Mouse (Mus musculus) embryo, embryonic 10 days (tissue): ENCODE data around the gene Rpl28.

Experiments used
- DNase-seq: peaks from one replicate; pipeline ENCODE4 v3.0.0-alpha.2; 2015; ENCODE audit warnings: low spot score

The Rpl28 gene

DNA sequence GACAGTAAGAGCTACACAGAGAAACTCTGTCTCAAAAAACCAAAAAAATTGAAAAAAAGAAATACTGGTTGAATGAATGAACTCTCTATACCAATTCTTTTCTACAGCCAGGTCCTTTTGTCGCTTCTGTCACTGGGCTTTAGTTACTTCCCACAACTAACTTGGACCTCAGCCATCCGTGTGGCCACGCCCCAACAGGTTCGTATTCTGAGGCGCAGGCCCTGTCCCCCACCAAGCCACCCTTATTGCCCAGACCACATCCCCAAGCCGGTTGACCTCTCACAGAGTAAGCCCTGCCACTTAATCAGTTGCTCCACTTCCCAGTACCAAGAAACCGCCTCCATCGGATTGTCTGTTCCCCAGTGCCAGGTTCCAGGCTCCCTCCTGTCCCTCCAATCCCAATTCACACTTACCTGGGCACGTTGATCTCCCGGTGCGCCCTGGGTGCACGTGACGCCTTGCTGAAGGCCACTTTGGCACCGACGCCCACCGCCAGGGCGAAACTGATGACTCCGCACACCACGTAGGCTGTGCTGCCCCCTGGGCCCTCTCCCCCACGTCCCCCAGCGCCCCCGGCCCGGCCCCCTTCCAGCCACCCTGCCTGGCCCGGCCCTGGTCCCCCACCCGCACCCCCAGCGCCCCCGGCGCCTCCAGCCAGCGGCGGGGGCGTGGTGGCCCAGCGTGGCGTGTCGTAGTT, 43.1 kb downstream of the Rpl28 start:
- DNase-seq, result no peak

DNA sequence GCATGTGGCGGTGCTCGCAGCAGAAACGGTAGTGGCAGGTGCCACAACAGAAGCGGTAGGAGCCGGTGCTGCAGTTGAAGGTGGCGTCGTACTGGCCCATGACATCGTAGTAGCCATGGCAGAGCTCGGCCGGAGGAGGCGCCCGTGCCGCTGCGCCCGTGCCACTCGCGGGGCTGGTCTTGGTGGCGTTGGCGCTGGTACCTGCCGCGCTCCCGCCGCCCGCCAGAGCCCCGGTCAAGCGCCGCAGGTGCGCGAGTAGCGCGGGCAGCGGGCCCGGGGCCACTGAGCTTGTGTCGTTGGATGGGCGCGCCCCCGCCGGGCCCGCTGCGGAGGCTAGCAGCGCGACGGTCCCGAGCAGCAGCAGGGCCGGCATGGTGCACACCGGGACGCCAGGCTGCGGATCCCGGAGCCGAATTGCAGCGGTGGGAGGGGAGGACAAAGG, 43.7 kb downstream of the Rpl28 start:
- DNase-seq, result peak; percentile 80

DNA sequence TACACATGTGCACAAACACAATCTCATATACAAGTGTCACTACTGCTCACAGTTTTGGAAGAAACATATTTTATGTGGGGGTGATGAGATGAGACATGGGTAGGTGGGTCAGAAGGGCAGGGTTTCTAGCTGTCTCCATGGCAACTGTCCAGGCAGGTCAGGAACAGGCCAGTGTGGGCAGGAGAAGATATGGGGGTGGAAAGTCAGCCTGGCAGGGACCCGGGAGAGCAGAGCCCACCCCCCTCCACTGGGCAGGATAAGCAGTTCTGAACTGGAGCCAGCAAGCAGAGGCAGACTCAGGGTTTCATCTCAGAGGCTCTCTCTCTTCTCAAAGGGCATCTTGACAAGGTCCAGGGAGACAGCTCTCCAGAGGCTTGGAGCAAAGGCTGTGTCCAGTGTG, 45.0 kb downstream of the Rpl28 start:
- DNase-seq, result no peak

DNA sequence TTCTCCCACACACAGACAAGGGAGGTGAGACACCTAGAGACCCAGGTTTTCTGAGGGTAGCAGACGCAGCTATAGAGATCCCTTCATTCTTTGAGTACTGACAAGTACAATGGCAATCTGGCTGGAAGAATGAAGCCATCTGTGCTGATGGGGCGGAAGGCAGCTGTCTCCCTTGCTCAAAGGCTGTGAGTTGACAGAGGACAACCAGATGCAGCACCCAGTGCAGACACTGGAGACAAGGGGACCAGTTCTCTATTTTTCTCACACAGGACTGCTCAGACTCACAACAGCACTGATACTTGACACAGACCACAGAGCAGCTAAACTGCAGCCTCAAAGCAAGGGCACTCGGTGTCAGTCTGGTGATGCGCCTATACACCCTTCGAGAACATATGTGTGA, 49.4 kb downstream of the Rpl28 start:
- DNase-seq, result no peak

DNA sequence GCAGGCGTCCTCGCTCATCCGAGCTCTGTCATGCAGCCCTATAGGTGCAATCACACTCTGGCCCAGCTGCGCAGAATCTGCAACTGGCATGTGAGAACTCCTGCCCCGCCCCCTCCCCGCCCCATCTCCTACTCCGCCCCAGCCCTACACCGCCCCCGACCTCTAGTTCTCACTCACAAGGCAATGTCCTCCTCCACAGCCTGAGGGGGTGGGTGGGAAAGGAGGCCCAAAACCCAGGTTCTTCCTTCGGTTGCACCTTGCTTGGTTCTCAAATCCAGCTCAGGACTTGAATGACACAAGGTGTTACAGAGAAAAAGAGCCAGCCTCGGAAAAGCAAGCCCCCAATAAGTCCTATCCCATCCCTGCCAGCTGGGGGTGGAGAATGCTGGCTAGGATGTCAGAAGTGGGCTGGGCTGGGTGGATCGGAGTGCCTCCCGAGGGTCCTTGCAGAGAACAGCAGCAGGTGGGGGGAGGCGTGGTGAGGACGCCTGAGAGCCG, 50.0 kb downstream of the Rpl28 start:
- DNase-seq, result peak; percentile 71

DNA sequence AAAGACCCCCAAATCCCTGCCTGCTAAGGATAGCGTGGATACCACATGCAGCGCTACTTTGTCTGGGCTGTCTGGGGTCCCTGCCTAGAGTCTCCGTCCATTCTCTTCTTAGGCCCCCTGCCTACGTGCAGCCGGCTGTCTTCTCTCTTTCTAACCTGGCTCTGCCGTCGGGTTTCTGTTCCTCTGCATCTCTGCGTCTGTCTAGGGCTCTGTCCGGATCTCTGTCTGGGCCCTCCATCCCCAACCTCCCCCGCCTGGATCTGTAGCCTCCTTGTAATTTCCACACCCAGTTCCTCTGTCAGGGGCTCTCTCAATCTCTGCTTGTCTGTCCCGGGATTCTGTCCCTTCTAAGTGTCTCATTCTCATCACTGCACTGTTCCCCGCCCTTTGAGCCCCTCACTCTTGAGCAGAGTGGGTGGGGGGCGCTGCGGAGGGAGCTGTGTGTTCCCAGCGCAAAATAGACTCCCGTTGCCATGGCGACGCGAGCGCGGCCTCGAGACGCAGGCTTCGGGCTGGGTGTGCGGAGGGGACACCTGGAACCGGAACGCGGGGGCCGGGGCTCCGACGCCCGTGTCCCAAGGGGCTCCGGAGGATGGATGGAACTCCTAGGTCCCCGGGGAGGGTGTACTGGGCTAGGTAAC, 51.0 kb downstream of the Rpl28 start:
- peak; percentile 82 for DNase-seq

- no peak for DNase-seq
These were observed 51.7 kb downstream of the Rpl28 start, which contains the start of gene Shisa7 for GRCm38 (mm10) chr7:4844245-4844916. Gene Shisa7, minus strand, starts transcription at chr7:4844696.
